Mouse (Mus musculus) heart, adult 9 months (tissue): ENCODE measurements around the gene Gins1.

Experiments used
- DNase-seq, 2 experiments: peaks; one replicate each; pipeline ENCODE4 v3.0.0; 2022; ENCODE audit warnings: low spot score in 2 of 2

The Gins1 gene

DNA sequence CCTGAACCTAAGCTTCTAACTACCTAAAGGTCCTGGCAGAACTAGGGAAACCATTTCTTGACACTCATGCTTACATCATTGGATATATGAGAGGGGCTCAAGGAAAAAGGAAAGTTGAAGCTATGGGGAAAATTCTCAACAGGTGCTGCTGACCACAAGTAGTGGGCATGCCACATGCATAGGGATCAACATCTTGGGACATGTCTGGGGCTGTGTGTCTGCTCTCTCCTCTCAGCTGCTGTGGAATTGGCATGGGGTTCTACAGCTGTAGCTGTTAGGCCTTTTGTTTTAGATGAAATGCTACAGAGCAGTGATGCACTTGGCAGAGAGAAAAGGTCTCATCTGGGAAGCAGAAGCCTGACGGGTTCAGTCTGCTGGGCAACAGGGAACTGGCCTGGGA, 50.7 kb downstream of the Gins1 start:
- DNase-seq: no peak

DNA sequence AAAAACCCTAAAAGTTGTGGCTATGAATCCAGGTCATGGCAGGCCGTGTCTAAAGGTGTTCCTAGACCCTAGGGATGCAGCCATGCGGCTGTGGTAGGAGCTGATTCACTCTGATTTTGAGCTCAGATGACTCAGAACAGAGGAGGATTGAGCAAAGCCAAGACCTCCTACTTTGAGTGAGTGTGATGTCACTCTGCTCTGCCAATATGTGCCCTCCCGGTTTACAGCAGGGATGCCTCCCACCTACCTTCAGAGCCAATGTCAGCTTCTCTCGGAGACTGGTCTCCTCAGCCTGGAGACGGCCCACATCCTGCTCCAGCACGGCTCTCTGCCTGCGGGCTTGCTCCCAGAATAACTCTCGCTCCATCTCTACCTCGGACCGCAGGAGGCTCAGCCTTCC, 54.3 kb downstream of the Gins1 start:
- DNase-seq: no peak

DNA sequence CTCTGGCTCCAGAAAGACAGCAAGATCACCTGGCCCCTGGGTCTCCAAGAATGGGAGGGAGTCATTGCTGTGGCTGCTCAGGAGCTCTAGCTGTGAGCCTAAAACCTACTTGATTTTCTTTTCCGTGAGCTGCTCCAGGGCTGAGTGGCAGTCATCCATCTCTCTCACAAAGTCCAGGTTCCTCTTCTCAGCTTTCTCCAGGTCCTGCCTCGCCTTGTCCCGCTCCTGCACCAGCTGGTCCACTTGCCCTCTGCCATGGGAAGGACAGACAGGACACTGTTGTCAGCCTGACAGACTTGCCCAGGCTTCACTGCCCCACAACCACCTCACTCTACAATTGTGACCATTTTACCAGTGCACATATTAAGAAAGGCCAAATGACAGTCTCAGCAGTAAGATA, 58.0 kb downstream of the Gins1 start:
- DNase-seq: no peak

DNA sequence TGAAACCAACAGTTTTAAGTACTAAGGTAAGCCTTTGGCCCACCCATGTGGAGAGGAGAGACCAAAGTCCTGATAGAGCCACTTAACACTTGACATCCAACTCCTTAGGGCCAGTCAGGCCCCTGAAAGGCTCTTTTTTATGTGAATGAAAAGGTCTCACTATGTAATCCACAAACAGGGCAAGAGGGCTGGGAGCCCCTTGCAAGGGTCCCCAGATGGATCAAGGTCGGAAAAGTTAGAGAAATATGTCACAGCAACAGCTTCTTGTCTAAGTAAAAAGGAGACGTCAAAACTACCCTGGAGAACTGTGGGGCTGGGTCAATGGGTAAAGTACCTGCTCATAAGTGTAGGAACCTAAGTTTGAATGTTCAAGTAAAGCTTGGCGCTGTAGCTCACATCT, 59.4 kb downstream of the Gins1 start:
- no peak for DNase-seq

DNA sequence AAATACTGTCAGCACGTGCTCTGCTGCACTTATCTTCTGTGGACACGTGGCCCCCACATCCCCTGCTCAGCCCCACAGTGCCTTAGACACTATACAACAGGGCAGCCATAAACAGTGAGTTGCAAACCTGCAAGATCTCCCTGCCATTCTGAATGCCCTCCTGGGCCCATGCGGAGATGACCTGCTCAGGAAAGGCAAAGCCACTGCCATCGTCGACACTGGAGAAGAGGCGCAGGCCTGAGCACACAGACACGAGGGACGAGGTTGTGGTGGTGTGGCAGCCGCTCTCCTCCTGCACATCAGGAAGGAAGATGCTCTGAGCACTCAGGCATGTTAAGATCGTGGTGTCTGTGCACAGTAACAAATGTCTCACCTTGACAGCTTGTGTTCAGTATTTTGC, 60.8 kb downstream of the Gins1 start:
- no peak for DNase-seq

DNA sequence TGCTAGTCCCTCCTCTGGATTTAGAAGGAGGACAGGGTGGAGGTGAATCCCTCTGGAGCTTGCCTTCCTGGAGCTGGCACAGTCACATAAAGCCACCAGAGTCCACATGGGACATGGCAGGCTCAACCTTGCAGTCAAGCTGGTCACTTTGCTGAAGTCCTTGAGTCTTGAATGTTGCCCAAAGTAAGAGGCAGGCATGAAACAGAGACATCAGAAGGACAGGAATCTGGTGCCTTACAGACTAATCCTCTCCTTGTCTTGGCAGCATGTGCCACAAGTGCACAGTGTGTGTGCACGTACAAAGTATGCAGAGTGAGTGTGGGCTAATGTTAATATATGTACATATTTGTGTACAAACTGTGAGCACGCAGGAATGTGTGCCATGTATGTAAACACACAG, 62.3 kb downstream of the Gins1 start:
- no peak for DNase-seq

DNA sequence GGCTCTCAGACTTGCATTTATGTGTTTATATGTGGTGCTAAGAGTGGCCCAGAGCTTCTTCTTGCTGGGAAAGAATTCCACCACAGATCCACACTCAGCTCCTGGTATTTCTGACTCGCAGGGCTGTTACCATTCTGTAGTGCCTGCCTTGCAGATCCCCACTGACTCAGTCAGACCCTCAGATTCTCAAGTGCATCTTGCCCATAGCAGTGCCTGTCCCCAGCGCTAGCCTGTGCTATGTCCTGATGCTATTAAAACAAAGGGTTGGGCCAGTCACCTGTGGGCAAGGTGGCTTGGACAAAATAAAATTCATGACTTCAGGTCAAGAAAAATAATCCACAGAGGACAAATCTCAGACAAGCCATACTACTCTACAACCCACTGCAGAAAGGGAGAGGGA, 64.0 kb downstream of the Gins1 start:
- no peak for DNase-seq

DNA sequence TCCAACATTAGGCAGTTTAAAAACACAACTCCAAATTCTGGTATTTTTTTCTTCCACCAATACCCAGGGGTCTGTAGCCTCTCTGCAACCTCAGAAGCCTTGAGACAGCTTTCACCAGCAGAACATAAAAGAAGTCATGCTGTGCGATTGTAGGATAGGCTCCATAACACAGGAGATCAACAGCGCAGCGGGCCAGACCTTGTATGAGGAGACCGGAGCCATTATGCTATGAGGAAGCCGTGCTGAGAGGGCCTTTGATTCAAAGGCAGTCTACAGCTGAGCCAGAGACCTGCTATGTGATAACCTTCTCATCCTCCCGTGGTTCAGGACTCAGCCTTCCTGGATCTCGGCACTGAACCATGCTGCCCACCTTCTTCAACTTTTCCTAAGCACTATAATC, 66.7 kb downstream of the Gins1 start:
- no peak for DNase-seq

DNA sequence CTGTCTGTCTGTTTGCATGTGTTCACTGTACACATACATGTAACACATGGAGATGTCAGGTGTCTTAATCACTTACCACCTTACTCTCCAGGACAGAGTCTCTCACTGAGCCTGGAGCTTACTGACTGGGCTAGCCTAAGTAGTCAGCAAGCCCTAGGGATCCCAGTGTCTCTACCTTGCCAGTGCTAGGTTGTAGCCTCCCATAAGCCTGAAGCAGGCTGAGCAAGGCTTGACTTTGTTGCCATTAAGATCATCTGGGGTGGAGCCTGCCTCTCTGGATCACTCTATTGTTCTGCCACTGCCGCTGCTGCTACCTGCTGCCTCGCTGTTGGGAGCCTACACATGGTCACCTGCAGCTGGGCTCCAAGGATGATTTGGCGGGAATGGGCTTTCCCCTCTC, 67.5 kb downstream of the Gins1 start:
- no peak for DNase-seq

DNA sequence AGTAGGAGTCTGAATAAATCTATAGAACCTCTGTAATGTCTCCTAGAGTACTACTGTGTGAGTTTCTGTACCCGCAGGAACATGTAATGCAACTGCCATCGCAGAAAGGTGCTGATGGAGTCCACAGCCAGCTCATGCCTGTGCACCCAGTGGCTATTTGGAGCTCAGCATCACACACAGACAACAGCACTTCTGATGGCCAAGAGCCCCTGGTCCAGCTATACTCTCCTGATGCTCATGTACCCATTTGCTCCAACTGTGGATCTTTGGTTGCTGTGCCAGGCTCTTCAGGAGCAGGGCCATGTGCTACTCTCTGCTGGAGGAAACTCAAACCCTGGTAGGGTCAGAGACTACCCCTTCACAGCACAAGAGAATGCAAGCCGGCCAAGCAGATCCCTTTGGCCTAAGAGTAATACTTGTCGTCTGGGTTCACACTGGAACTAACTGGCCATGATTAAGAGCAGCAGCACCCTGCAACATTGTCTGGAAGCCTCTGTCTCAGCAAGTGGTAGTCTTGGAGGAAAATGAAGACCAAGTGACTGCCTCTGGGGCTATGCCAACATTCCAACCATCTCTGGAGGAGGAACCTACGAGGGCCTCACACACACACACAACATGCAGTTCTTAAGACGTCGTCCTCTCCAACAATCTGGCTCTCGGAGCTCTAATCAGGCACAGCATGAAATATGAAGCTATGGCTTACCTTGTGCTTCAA, 68.4 kb downstream of the Gins1 start:
- no peak for DNase-seq

DNA sequence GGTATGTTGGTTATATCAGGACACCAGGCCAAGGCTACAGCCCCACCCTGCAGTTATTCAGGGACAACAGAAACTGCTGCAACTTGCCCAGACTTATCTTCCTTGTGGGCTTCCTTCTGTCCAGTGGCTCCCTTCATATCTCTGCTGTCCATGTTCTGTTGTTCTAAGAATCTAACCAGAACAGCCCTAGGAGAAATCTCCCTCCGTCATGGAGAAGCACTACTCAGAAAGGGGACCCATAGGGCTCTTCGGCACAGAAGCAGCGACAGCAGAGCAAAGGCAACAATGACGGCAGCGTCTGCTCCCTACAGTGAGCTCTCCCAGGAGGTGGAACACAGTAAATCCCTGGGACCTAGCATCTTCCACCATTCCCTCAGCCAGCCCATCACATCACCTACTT, 71.7 kb downstream of the Gins1 start:
- no peak for DNase-seq

DNA sequence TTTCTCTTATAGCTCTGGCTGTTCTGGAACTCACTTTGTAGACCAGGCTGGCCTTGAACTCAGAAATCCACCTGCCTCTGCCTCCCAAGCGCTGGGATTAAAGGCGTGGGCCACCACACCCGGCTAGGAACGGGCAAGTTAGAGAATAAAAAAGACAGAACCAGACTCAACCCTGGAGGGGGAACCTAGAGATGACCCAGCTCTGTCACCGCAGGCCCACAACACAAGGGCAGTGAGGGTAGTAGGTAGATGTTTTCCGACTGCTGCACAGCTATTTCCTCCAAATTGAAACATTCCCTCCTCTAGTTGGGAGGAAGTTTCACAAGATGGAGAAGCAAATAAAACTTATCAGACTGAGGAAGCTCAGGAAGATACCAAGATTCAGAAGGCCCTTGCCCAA, 72.5 kb downstream of the Gins1 start:
- DNase-seq: no peak

DNA sequence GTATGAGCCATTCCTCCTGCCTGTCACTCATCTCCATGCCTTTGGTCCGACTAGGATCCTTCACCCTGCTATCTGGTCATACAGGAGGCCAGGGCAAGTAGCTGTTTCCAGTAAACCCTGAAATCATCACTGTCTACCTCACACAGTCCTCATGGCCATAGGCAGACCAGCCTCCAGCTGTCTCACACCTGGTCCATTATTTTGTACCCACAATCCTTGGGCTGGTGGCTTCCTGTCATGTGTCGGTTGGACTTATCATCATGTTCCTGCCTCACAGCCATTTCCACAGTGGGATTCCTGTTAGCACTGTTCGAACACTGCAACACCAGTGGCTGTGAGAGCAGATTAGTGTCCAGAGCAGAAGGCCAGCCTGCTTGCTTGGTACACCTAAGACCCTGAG, 73.6 kb downstream of the Gins1 start:
- DNase-seq: no peak

DNA sequence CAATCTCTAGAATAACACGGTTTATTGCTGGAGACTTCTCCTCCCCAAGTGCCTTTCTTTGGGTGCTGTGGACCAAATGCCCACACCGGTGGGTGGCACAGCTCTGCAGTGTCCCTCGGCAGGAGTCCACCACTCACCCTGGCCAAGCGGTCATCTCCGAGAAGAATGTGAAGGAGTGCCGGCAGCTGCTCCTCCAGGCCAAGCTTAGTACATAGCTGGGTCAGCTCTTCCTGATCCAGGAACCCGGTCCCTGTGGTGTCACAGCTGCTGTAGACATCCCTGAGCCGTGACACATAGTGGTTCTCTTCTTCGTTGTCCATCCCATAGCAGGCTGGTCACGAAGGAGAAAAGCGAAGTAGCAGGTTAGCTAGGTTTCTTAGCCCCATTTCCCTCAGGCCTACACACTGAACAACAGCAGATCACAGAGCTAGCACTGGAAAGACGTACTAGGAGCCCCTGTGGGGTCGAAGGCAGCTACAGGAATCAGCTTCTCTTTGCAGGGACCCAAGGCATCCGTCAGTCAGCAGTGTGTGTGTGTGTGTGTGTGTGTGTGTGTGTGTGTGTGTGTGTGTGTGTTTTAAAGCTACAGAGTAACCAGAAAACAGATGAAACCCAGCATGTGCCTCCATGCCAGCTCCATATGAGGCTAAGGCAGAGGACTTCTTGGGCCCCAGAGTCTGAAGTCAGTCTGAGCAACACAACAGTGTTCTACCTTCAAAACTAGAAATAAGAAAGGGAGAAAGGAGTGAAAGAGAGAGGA, 74.8 kb downstream of the Gins1 start:
- no peak for DNase-seq
